Mouse (Mus musculus): Measurements from ENCODE around the gene Dnmt3b. TPM values are rescaled to one million over a fixed set of nuclear protein-coding genes. Genes with fewer than 3 reads are reported as not detected.
"Not testable (repeated sequence)": the region's sequence is repeated elsewhere in the genome, so short reads cannot be mapped to it uniquely, and the experiment has no call there.

The Dnmt3b gene
- total and polyA plus RNA-seq, 3 experiments = 11.6 to 17.5 TPM; not detected in 1

DNA sequence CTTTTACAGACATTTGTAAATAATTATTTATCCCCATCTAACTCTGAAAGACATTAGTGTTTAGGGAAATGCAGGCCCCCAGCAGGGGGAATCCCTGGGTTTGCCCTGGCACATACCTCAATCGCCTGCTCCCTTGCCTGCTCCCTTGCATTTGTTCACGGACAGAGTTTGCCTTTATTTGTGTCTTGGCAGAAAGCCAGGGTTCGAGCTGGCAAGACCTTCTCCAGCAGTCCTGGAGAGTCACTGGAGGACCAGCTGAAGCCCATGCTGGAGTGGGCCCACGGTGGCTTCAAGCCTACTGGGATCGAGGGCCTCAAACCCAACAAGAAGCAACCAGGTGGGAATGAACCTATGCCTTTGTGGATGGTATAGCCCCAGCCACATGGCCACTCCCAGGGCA is 20.9 kb downstream of the Dnmt3b start:
- H3K27ac ChIP-seq (ENCODE audit: control insufficient read depth, low read depth, low read length) = no peak overlapping the region
- no peaks in the 10 kb centered on the region for H3K4me1 ChIP-seq (ENCODE audit: control insufficient read depth in 1 of 2, insufficient read depth in 2 of 2, low read length in 2 of 2)
- no peaks in the 10 kb centered on the region for H3K36me3 ChIP-seq (ENCODE audit: control insufficient read depth in 1 of 2, insufficient read depth in 2 of 2, low read length in 2 of 2)
- H3K79me2 ChIP-seq (ENCODE audit: control insufficient read depth, insufficient read depth, low read length, poor library complexity) = no peaks in the 10 kb centered on the region
- no peak for DNase-seq (ENCODE audit: low read depth, low spot score)
- H3K4me3 ChIP-seq (ENCODE audit: control insufficient read depth in 1 of 2, insufficient read depth in 1 of 2, low read depth in 2 of 2, low read length in 2 of 2) = no peak overlapping the region
- TF ChIP-seq MAFK (IDR thresholded peaks at IDR 0.05; ENCODE audit: borderline replicate concordance, low read depth, low read length) = no peak
- H3K9me3 ChIP-seq (replicated peaks; ENCODE audit: insufficient read depth, low read length) = no peaks in the 10 kb centered on the region
- no peak overlapping the region for H3K9ac ChIP-seq (ENCODE audit: control insufficient read depth, low read depth, low read length, poor library complexity, severe bottlenecking)
- H3K27me3 ChIP-seq (ENCODE audit: control insufficient read depth in 1 of 2, insufficient read depth in 2 of 2, low read length in 2 of 2) = no peaks in the 10 kb centered on the region

DNA sequence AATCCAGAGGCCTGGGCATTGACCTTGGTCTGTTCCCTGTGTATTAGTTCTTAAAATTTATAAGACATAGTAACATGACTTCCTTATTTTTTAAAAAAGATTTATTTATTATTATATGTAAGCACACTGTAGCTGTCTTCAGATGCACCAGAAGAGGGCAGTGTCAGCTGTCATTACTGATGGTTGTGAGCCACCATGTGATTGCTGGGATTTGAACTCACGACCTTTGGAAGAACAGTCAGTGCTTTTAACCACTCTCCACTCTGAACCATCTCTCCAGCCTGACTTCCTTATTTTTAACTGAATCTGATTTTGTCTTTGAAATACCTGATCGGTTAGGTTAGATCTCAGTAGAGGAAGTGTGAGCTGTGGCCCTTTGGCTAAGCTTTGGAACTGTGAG is 23.4 kb downstream of the Dnmt3b start:
- peaks cover 0 to 19% of the 10 kb centered on the region in 2 experiments; a peak in 2 of 4 replicates for H3K36me3 ChIP-seq (ENCODE audit: control insufficient read depth in 1 of 2, insufficient read depth in 2 of 2, low read length in 2 of 2)
- no peaks in the 10 kb centered on the region for H3K79me2 ChIP-seq (ENCODE audit: control insufficient read depth, insufficient read depth, low read length, poor library complexity)
- no peak overlapping the region for H3K9ac ChIP-seq (ENCODE audit: control insufficient read depth, low read depth, low read length, poor library complexity, severe bottlenecking)
- peaks cover 12 to 20% of the 10 kb centered on the region in 2 experiments for H3K4me1 ChIP-seq (ENCODE audit: control insufficient read depth in 1 of 2, insufficient read depth in 2 of 2, low read length in 2 of 2)
- H3K9me3 ChIP-seq (replicated peaks; ENCODE audit: insufficient read depth, low read length) = no peaks in the 10 kb centered on the region
- no peaks in the 10 kb centered on the region for H3K27me3 ChIP-seq (ENCODE audit: control insufficient read depth in 1 of 2, insufficient read depth in 2 of 2, low read length in 2 of 2)
- H3K4me3 ChIP-seq (ENCODE audit: control insufficient read depth in 1 of 2, insufficient read depth in 1 of 2, low read depth in 2 of 2, low read length in 2 of 2) = no peak overlapping the region
- DNase-seq (ENCODE audit: low read depth, low spot score) = peak; percentile 56
- TF ChIP-seq USF1 (IDR thresholded peaks at IDR 0.05; ENCODE audit: low read depth, low read length) (peak; percentile 28; the same call in 1 of the 2 replicates), RCOR1 (IDR thresholded peaks at IDR 0.05; ENCODE audit: low read depth, low read length) (peak; percentile 63), TCF12 (IDR thresholded peaks at IDR 0.05; ENCODE audit: low read depth, low read length) (no peak), ZC3H11A (IDR thresholded peaks at IDR 0.05; ENCODE audit: low read depth, low read length) (peak; percentile 30; the same call in 1 of the 2 replicates), RAD21 (IDR thresholded peaks at IDR 0.05; ENCODE audit: low read depth, low read length) (peak; percentile 47), CTCF (IDR thresholded peaks at IDR 0.05 in 2 of 3, conservative IDR thresholded peaks at IDR 0.05 in 1 of 3; ENCODE audit: control insufficient read depth in 1 of 3, insufficient read depth in 1 of 3, low read depth in 2 of 3, low read length in 3 of 3, poor library complexity in 1 of 3, severe bottlenecking in 1 of 3) (peak; percentile 10 to 45 (median 11); a peak in 2 of 6 replicates), SMC3 (IDR thresholded peaks at IDR 0.05; ENCODE audit: low read depth, low read length) (peak; percentile 31; the same call in 1 of the 2 replicates), POLR2A (IDR thresholded peaks at IDR 0.05; ENCODE audit: control insufficient read depth in 1 of 2, insufficient read depth in 1 of 2, low read depth in 1 of 2, low read length in 2 of 2, poor library complexity in 1 of 2) (no peak)
- H3K27ac ChIP-seq (ENCODE audit: control insufficient read depth, low read depth, low read length) = no peak overlapping the region

DNA sequence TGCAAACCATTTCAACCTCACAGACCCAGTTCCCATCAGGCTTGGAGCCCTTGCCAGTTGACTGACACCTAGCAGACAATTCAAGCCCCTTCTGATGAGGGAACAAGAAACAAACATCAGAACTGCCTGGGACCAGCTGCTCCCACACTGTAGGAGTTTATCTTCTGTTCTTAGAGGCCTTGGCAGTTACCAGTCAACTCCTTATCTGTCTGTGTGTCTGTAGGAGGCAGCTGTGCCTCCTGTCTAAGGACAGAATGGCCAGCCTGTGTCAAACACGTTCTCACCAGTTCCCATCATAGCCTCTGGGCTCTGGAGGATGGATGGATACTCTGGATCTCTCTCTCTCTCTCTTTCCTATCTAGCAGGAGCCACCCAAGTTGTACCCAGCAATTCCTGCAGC is 26.1 kb downstream of the Dnmt3b start:
- TF ChIP-seq TCF12 (IDR thresholded peaks at IDR 0.05; ENCODE audit: low read depth, low read length) = 0 out of 2 replicates have a peak, but pooled peaks have one; percentile 6
- H3K36me3 ChIP-seq (ENCODE audit: control insufficient read depth in 1 of 2, insufficient read depth in 2 of 2, low read length in 2 of 2) = peaks cover 0 to 23% of the 10 kb centered on the region in 2 experiments; a peak in 2 of 4 replicates

More for the DNA sequence above, 26.1 kb downstream of the Dnmt3b start:
- not testable (repeated sequence) for DNase-seq (ENCODE audit: low read depth, low spot score); H3K9ac ChIP-seq (ENCODE audit: control insufficient read depth, low read depth, low read length, poor library complexity, severe bottlenecking); H3K27ac ChIP-seq (ENCODE audit: control insufficient read depth, low read depth, low read length); H3K27me3 ChIP-seq (ENCODE audit: control insufficient read depth in 1 of 2, insufficient read depth in 2 of 2, low read length in 2 of 2); H3K4me3 ChIP-seq (ENCODE audit: control insufficient read depth in 1 of 2, insufficient read depth in 1 of 2, low read depth in 2 of 2, low read length in 2 of 2); H3K79me2 ChIP-seq (ENCODE audit: control insufficient read depth, insufficient read depth, low read length, poor library complexity); H3K9me3 ChIP-seq (replicated peaks; ENCODE audit: insufficient read depth, low read length)
- peaks cover 13 to 25% of the 10 kb centered on the region in 2 experiments for H3K4me1 ChIP-seq (ENCODE audit: control insufficient read depth in 1 of 2, insufficient read depth in 2 of 2, low read length in 2 of 2)

All from MEL (cell line).